Mouse (Mus musculus) heart, embryonic 16.5 days (tissue): ENCODE measurements around the gene Ppp1r12a. TPM values are rescaled to one million over a fixed set of nuclear protein-coding genes. Genes with fewer than 3 reads are reported as not detected.

Source experiments
- ATAC-seq: fragments of 200-750 bp; cut with Nextera tagmentation; replicated peaks from 2 replicates; pipeline ENCODE4 v1.8.0; 2017; ENCODE audit warnings: moderate number of reproducible peaks; ENCODE audit not compliant: insufficient read depth, low FRiP score; ENCODE audit errors: extremely low read depth
- H3K27ac ChIP-seq: fragments of 300-500 bp; sonication (generic); 2 replicates; pipeline ENCODE4 v1.5.1; 2014; ENCODE audit warnings: mild to moderate bottlenecking, low read length, control low read depth, moderate library complexity
- H3K27me3 ChIP-seq: fragments of 300-500 bp; sonication (generic); 2 replicates; pipeline ENCODE4 v1.6.1; 2014; ENCODE audit warnings: low read length, mixed read lengths; ENCODE audit not compliant: control insufficient read depth, insufficient read depth
- H3K36me3 ChIP-seq: fragments of 300-500 bp; sonication (generic); 2 replicates; pipeline ENCODE4 v1.6.1; 2014; ENCODE audit not compliant: control insufficient read depth, insufficient read depth
- H3K4me1 ChIP-seq: fragments of 300-500 bp; sonication (generic); 2 replicates; pipeline ENCODE4 v1.6.1; 2014; ENCODE audit warnings: low read length, mixed read lengths; ENCODE audit not compliant: control insufficient read depth, insufficient read depth
- H3K4me2 ChIP-seq: fragments of 300-500 bp; sonication (generic); 2 replicates; pipeline ENCODE4 v1.6.1; 2014; ENCODE audit warnings: low read depth, mild to moderate bottlenecking, control low read depth, low read length
- H3K4me3 ChIP-seq: fragments of 300-500 bp; sonication (generic); 2 replicates; pipeline ENCODE4 v1.5.1; 2014; ENCODE audit warnings: mild to moderate bottlenecking, control low read depth, low read length
- H3K9ac ChIP-seq: fragments of 300-500 bp; sonication (generic); 2 replicates; pipeline ENCODE4 v1.6.1; 2014; ENCODE audit warnings: low read length, control low read depth
- H3K9me3 ChIP-seq: fragments of 300-500 bp; sonication (generic); replicated peaks from 2 replicates; pipeline ENCODE4 v1.6.1; 2016; ENCODE audit warnings: low read length; ENCODE audit not compliant: control insufficient read depth
- WGBS: fragments of 180-500 bp; shearing (Covaris S2); extraction: QIAGEN DNeasy Blood & Tissue Kit; methylation state at CpG from one replicate; pipeline ENCODE4 v1.1.7; 2014; 5-methylcytosine and 5-hydroxymethylcytosine counted together
- polyA plus RNA-seq: library from polyadenylated mRNA; unstranded; fragments of >200 nt; fragmentation: Nextera tagmentation; extraction: Ambion mirVana; gene quantifications from 2 replicates; pipeline ENCODE4 v1.2.1, GENCODE M21; 2015

The Ppp1r12a gene
- polyA plus RNA-seq, 1 experiment from 2014 or later: 95.4 TPM

GRCm38 (mm10) chr10:108202126-108202525 is 40.1 kb downstream of the Ppp1r12a start:
- no peaks in the 10 kb centered on the region for H3K27me3 ChIP-seq
- H3K4me2 ChIP-seq: no peak overlapping the region
- no peak overlapping the region for H3K4me3 ChIP-seq
- H3K36me3 ChIP-seq: peaks cover 3% of the 10 kb centered on the region
- no peaks in the 10 kb centered on the region for H3K9me3 ChIP-seq
- no peaks in the 10 kb centered on the region for H3K4me1 ChIP-seq
- 95% methylated on average over 4 of the region's 4 CpGs for WGBS
- no peak overlapping the region for H3K27ac ChIP-seq
- no peak for ATAC-seq
- no peak overlapping the region for H3K9ac ChIP-seq

- no peak overlapping the region for H3K9ac ChIP-seq
- H3K27me3 ChIP-seq: no peaks in the 10 kb centered on the region
- H3K9me3 ChIP-seq: no peaks in the 10 kb centered on the region
- H3K4me1 ChIP-seq: peaks cover 3% of the 10 kb centered on the region; the same call in 1 of the 2 replicates
- H3K4me2 ChIP-seq: no peak overlapping the region
- no peak overlapping the region for H3K27ac ChIP-seq
- no peak overlapping the region for H3K4me3 ChIP-seq
- no peak for ATAC-seq
- H3K36me3 ChIP-seq: peaks cover 3% of the 10 kb centered on the region
Observed at GRCm38 (mm10) chr10:108203440-108203839, 41.4 kb downstream of the Ppp1r12a start.

GRCm38 (mm10) chr10:108209396-108209795 is 47.4 kb downstream of the Ppp1r12a start:
- no peak overlapping the region for H3K9ac ChIP-seq
- no peaks in the 10 kb centered on the region for H3K36me3 ChIP-seq
- no peaks in the 10 kb centered on the region for H3K27me3 ChIP-seq
- H3K9me3 ChIP-seq: no peaks in the 10 kb centered on the region
- H3K4me3 ChIP-seq: no peak overlapping the region
- H3K4me2 ChIP-seq: no peak overlapping the region
- peaks cover 5% of the 10 kb centered on the region; the same call in 1 of the 2 replicates for H3K4me1 ChIP-seq
- H3K27ac ChIP-seq: no peak overlapping the region
- no peak for ATAC-seq
- WGBS: 86% methylated on average over 5 of the region's 5 CpGs

- Histone ChIP-seq H3K36me3 (peaks cover 5% of the 10 kb centered on the region; the same call in 1 of the 2 replicates), H3K9ac (no peak overlapping the region), H3K4me3 (no peak overlapping the region), H3K27ac (no peak overlapping the region), H3K27me3 (no peaks in the 10 kb centered on the region), H3K9me3 (no peaks in the 10 kb centered on the region), H3K4me1 (peaks cover 8% of the 10 kb centered on the region), H3K4me2 (no peak overlapping the region)
- 81% methylated on average over 5 of the region's 5 CpGs for WGBS
- ATAC-seq: no peak
Observed at GRCm38 (mm10) chr10:108224413-108224812, 62.4 kb downstream of the Ppp1r12a start.

GRCm38 (mm10) chr10:108237049-108237448 is 75.1 kb downstream of the Ppp1r12a start:
- Histone ChIP-seq H3K27ac (no peak overlapping the region), H3K36me3 (peaks cover 25% of the 10 kb centered on the region), H3K4me2 (no peak overlapping the region), H3K4me3 (no peak overlapping the region), H3K9me3 (no peaks in the 10 kb centered on the region), H3K27me3 (no peaks in the 10 kb centered on the region), H3K4me1 (no peaks in the 10 kb centered on the region), H3K9ac (no peak overlapping the region)
- 82% methylated on average over 3 of the region's 3 CpGs for WGBS
- no peak for ATAC-seq

- H3K9me3 ChIP-seq: no peaks in the 10 kb centered on the region
- no peak overlapping the region for H3K9ac ChIP-seq
- H3K36me3 ChIP-seq: peaks cover 31% of the 10 kb centered on the region
- no peak overlapping the region for H3K27ac ChIP-seq
- WGBS: 78% methylated on average over 10 of the region's 10 CpGs
- no peak for ATAC-seq
- H3K27me3 ChIP-seq: no peaks in the 10 kb centered on the region
- no peaks in the 10 kb centered on the region for H3K4me1 ChIP-seq
- no peak overlapping the region for H3K4me3 ChIP-seq
- H3K4me2 ChIP-seq: no peak overlapping the region
Observed at GRCm38 (mm10) chr10:108239061-108239460, 77.1 kb downstream of the Ppp1r12a start.

- peaks cover 4% of the 10 kb centered on the region; the same call in 1 of the 2 replicates for H3K4me1 ChIP-seq
- H3K9me3 ChIP-seq: no peaks in the 10 kb centered on the region
- no peaks in the 10 kb centered on the region for H3K27me3 ChIP-seq
- no peak overlapping the region for H3K27ac ChIP-seq
- H3K36me3 ChIP-seq: peaks cover 39% of the 10 kb centered on the region
- no peak for ATAC-seq
- 45% methylated on average over 12 of the region's 12 CpGs for WGBS
- H3K9ac ChIP-seq: no peak overlapping the region
- H3K4me2 ChIP-seq: no peak overlapping the region
- H3K4me3 ChIP-seq: no peak overlapping the region
Observed at GRCm38 (mm10) chr10:108250710-108251109, 88.7 kb downstream of the Ppp1r12a start.

GRCm38 (mm10) chr10:108251181-108251580 is 89.2 kb downstream of the Ppp1r12a start:
- Histone ChIP-seq H3K9me3 (no peaks in the 10 kb centered on the region), H3K9ac (no peak overlapping the region), H3K4me2 (no peak overlapping the region), H3K4me3 (no peak overlapping the region), H3K36me3 (peaks cover 40% of the 10 kb centered on the region), H3K27me3 (no peaks in the 10 kb centered on the region), H3K27ac (no peak overlapping the region), H3K4me1 (peaks cover 8% of the 10 kb centered on the region; the same call in 1 of the 2 replicates)
- ATAC-seq: no peak
- 46% methylated on average over 2 of the region's 2 CpGs for WGBS

- Histone ChIP-seq H3K4me3 (no peak overlapping the region), H3K4me2 (no peak overlapping the region), H3K9ac (no peak overlapping the region), H3K27ac (peak overlapping the region; percentile 31; the same call in 1 of the 2 replicates), H3K4me1 (peaks cover 6% of the 10 kb centered on the region; the same call in 1 of the 2 replicates), H3K27me3 (no peaks in the 10 kb centered on the region), H3K9me3 (no peaks in the 10 kb centered on the region), H3K36me3 (peaks cover 38% of the 10 kb centered on the region)
- no peak for ATAC-seq
- WGBS: 39% methylated on average over 7 of the region's 7 CpGs
Observed at GRCm38 (mm10) chr10:108255812-108256376, 93.9 kb downstream of the Ppp1r12a start.
